Mouse (Mus musculus): ENCODE measurements around the gene Cphx2.
"Not testable (repeated sequence)": the region's sequence is repeated elsewhere in the genome, so short reads cannot be mapped to it uniquely, and the experiment has no call there.

Gene Cphx2

GRCm38 (mm10) chr14:26081216-26081615, at the start of gene Cphx2:
Cphx2 (plus strand) TSS chr14:26081516.
- DNase-seq (ENCODE audit: low read depth, low spot score) = not testable (repeated sequence)

- not testable (repeated sequence) for DNase-seq (ENCODE audit: low read depth, low spot score)
Observed at GRCm38 (mm10) chr14:26034364-26034763, 47.0 kb upstream of the Cphx2 start.

GRCm38 (mm10) chr14:26035439-26035838, 45.9 kb upstream of the Cphx2 start:
- not testable (repeated sequence) for DNase-seq (ENCODE audit: low read depth, low spot score)

- not testable (repeated sequence) for DNase-seq (ENCODE audit: low read depth, low spot score)
Observed at GRCm38 (mm10) chr14:26042611-26043010, 38.7 kb upstream of the Cphx2 start, which contains the start of gene Gm9780. Gm9780 (minus strand) TSS chr14:26042711.

GRCm38 (mm10) chr14:26045007-26045406, 36.3 kb upstream of the Cphx2 start:
- DNase-seq (ENCODE audit: low read depth, low spot score) = not testable (repeated sequence)

GRCm38 (mm10) chr14:26047026-26047425, 34.3 kb upstream of the Cphx2 start:
- DNase-seq (ENCODE audit: low read depth, low spot score) = not testable (repeated sequence)

GRCm38 (mm10) chr14:26048767-26049166, 32.5 kb upstream of the Cphx2 start:
- DNase-seq (ENCODE audit: low read depth, low spot score) = not testable (repeated sequence)

- DNase-seq (ENCODE audit: low read depth, low spot score) = not testable (repeated sequence)
Observed at GRCm38 (mm10) chr14:26058184-26058583, 23.1 kb upstream of the Cphx2 start.

GRCm38 (mm10) chr14:26059362-26059761, 22.0 kb upstream of the Cphx2 start:
- not testable (repeated sequence) for DNase-seq (ENCODE audit: low read depth, low spot score)

- DNase-seq (ENCODE audit: low read depth, low spot score) = not testable (repeated sequence)
Observed at GRCm38 (mm10) chr14:26066574-26067324, 14.6 kb upstream of the Cphx2 start.

- not testable (repeated sequence) for DNase-seq (ENCODE audit: low read depth, low spot score)
Observed at GRCm38 (mm10) chr14:26067325-26067633, 14.0 kb upstream of the Cphx2 start, which contains the start of gene Tmem254c. Tmem254c (minus strand) TSS chr14:26067355.

GRCm38 (mm10) chr14:26076620-26077390, 4.5 kb upstream of the Cphx2 start:
- DNase-seq (ENCODE audit: low read depth, low spot score) = not testable (repeated sequence)

GRCm38 (mm10) chr14:26081997-26082396, 681 bp downstream of the Cphx2 start, which contains the start of gene Cphx3:
Cphx3 (plus strand) TSS chr14:26082297.
- not testable (repeated sequence) for DNase-seq (ENCODE audit: low read depth, low spot score)

GRCm38 (mm10) chr14:26097622-26098021, 16.3 kb downstream of the Cphx2 start:
- DNase-seq (ENCODE audit: low read depth, low spot score) = not testable (repeated sequence)

GRCm38 (mm10) chr14:26118150-26118549, 36.8 kb downstream of the Cphx2 start, which contains the start of gene Duxbl2:
Duxbl2 (plus strand) TSS chr14:26118349.
- DNase-seq (ENCODE audit: low read depth, low spot score) = not testable (repeated sequence)

GRCm38 (mm10) chr14:26118550-26119000, 37.3 kb downstream of the Cphx2 start:
- DNase-seq (ENCODE audit: low read depth, low spot score) = not testable (repeated sequence)

- DNase-seq (ENCODE audit: low read depth, low spot score) = not testable (repeated sequence)
Observed at GRCm38 (mm10) chr14:26119095-26119494, 37.8 kb downstream of the Cphx2 start.
